In genomic region chr1:56286386-56287045, GRCm38 (mm10) we compare ENCODE assay signal across 15 mouse cellular contexts.
A peak's percentile ranks its signal among the peaks of the same experiment; 100 is the strongest.
DNase-seq lines count a peak whose midpoint lies in the region; ATAC-seq and TF ChIP-seq lines count a peak whose summit lies in the region.
"Had no signal": no experiment of that assay in that cellular context is flagged by ENCODE, and none has a peak within 500 bp of the region (broad histone marks: within the 10 kb centered on the region; RNA-seq: fewer than 3 reads in every experiment).

No protein-coding gene starts in this region.

- DNase-seq in lung, embryonic 14.5 days, result peak; percentile 28
- DNase-seq in lung, postnatal 14 days, result no peak
- DNase-seq in embryonic facial prominence, embryonic 14.5 days (ENCODE audit: low spot score), result peak; percentile 14
- no peak for DNase-seq in retina, embryonic 14.5 days (ENCODE audit: low spot score)
- no peak for DNase-seq in right cerebral cortex, adult 18-20 months
- DNase-seq: cerebellum, adult 11 months; gastrocnemius, postnatal 10 days had no signal

- WGBS in lung, embryonic 14.5 days, result 15% methylated on average over 12 of the region's 12 CpGs
- 23% methylated on average over 12 of the region's 12 CpGs for WGBS in embryonic facial prominence, embryonic 14.5 days
- 8% methylated on average over 12 of the region's 12 CpGs for WGBS in kidney, embryonic 15.5 days
- 73% methylated on average over 12 of the region's 12 CpGs for WGBS in forebrain, embryonic 12.5 days

- H3K27ac ChIP-seq in lung, embryonic 14.5 days (ENCODE audit: low read depth), result no peak overlapping the region
- H3K27ac ChIP-seq in embryonic facial prominence, embryonic 14.5 days (replicated peaks; ENCODE audit: low read depth, low read length), result no peak overlapping the region
- H3K27ac ChIP-seq in kidney, embryonic 15.5 days, result no peak overlapping the region
- H3K27ac ChIP-seq in forebrain, embryonic 12.5 days, result no peak overlapping the region
- H3K27ac ChIP-seq: layer of hippocampus, adult 2 months; left cerebral cortex, adult 2 months; liver, embryonic 15.5 days; midbrain, embryonic 15.5 days had no signal

- peak overlapping the region; percentile 15; the same call in 1 of the 2 replicates for H3K4me2 ChIP-seq in lung, embryonic 14.5 days
- H3K4me2 ChIP-seq in embryonic facial prominence, embryonic 14.5 days (ENCODE audit: low read depth, low read length), result no peak overlapping the region
- H3K4me2 ChIP-seq in kidney, embryonic 15.5 days, result peak overlapping the region; percentile 22; the same call in 1 of the 2 replicates
- no peak overlapping the region for H3K4me2 ChIP-seq in forebrain, embryonic 12.5 days
- H3K4me2 ChIP-seq: heart, embryonic 11.5 days; liver, embryonic 15.5 days; midbrain, embryonic 15.5 days had no signal

- H3K36me3 ChIP-seq in lung, embryonic 14.5 days (ENCODE audit: insufficient read depth), result no peaks in the 10 kb centered on the region
- H3K36me3 ChIP-seq in embryonic facial prominence, embryonic 14.5 days (ENCODE audit: control insufficient read depth, insufficient read depth, low read length), result no peaks in the 10 kb centered on the region
- H3K36me3 ChIP-seq in kidney, embryonic 15.5 days, result no peaks in the 10 kb centered on the region
- no peaks in the 10 kb centered on the region for H3K36me3 ChIP-seq in forebrain, embryonic 12.5 days (replicated peaks)
- H3K36me3 ChIP-seq: liver, embryonic 15.5 days; midbrain, embryonic 15.5 days had no signal

- H3K9ac ChIP-seq in lung, embryonic 14.5 days, result no peak overlapping the region
- no peak overlapping the region for H3K9ac ChIP-seq in embryonic facial prominence, embryonic 14.5 days (ENCODE audit: low read depth, low read length)
- no peak overlapping the region for H3K9ac ChIP-seq in kidney, embryonic 15.5 days
- no peak overlapping the region for H3K9ac ChIP-seq in forebrain, embryonic 12.5 days
- H3K9ac ChIP-seq: liver, embryonic 15.5 days; midbrain, embryonic 15.5 days had no signal

- no peak overlapping the region for H3K4me3 ChIP-seq in lung, embryonic 14.5 days (ENCODE audit: low read depth, low read length)
- no peak overlapping the region for H3K4me3 ChIP-seq in embryonic facial prominence, embryonic 14.5 days (ENCODE audit: low read depth, low read length)
- no peak overlapping the region for H3K4me3 ChIP-seq in kidney, embryonic 15.5 days (replicated peaks)
- H3K4me3 ChIP-seq in forebrain, embryonic 12.5 days (replicated peaks), result no peak overlapping the region
- H3K4me3 ChIP-seq: layer of hippocampus, adult 2 months; left cerebral cortex, adult 2 months; liver, embryonic 15.5 days; midbrain, embryonic 15.5 days had no signal

- TF ChIP-seq CTCF in lung, embryonic 14.5 days (IDR thresholded peaks at IDR 0.05; ENCODE audit: low read depth), result no peak

- no peaks in the 10 kb centered on the region for H3K4me1 ChIP-seq in lung, embryonic 14.5 days (ENCODE audit: insufficient read depth)
- 0 out of 2 replicates have a peak, but pooled peaks cover 2% of the 10 kb centered on the region for H3K4me1 ChIP-seq in embryonic facial prominence, embryonic 14.5 days (ENCODE audit: control insufficient read depth, insufficient read depth, low read length)
- peaks cover 12% of the 10 kb centered on the region; the same call in 1 of the 2 replicates for H3K4me1 ChIP-seq in kidney, embryonic 15.5 days
- H3K4me1 ChIP-seq in forebrain, embryonic 12.5 days, result no peaks in the 10 kb centered on the region
- H3K4me1 ChIP-seq: liver, embryonic 15.5 days; midbrain, embryonic 15.5 days had no signal

- ATAC-seq in lung, embryonic 14.5 days (ENCODE audit: insufficient read depth), result no peak
- ATAC-seq in embryonic facial prominence, embryonic 14.5 days (ENCODE audit: low read depth), result no peak
- ATAC-seq in kidney, embryonic 15.5 days (replicated peaks; ENCODE audit: low FRiP score), result peak; percentile 86
- no peak for ATAC-seq in forebrain, embryonic 12.5 days (ENCODE audit: low FRiP score)
- ATAC-seq: forebrain, embryonic 16.5 days; midbrain, embryonic 15.5 days had no signal

- no peaks in the 10 kb centered on the region for H3K27me3 ChIP-seq in lung, embryonic 14.5 days (ENCODE audit: insufficient read depth, low read length)
- no peaks in the 10 kb centered on the region for H3K27me3 ChIP-seq in embryonic facial prominence, embryonic 14.5 days (replicated peaks; ENCODE audit: control insufficient read depth, insufficient read depth, low read length)
- H3K27me3 ChIP-seq in kidney, embryonic 15.5 days, result peaks cover 4% of the 10 kb centered on the region; the same call in 1 of the 2 replicates
- no peaks in the 10 kb centered on the region for H3K27me3 ChIP-seq in forebrain, embryonic 12.5 days
- H3K27me3 ChIP-seq: liver, embryonic 15.5 days; midbrain, embryonic 15.5 days had no signal

- H3K9me3 ChIP-seq in lung, embryonic 14.5 days (ENCODE audit: low read depth, low read length), result no peaks in the 10 kb centered on the region
- no peaks in the 10 kb centered on the region for H3K9me3 ChIP-seq in embryonic facial prominence, embryonic 14.5 days (ENCODE audit: control insufficient read depth, low read length)
- no peaks in the 10 kb centered on the region for H3K9me3 ChIP-seq in kidney, embryonic 15.5 days (replicated peaks)
- H3K9me3 ChIP-seq in forebrain, embryonic 12.5 days, result no peaks in the 10 kb centered on the region
- H3K9me3 ChIP-seq: liver, embryonic 15.5 days; midbrain, embryonic 15.5 days had no signal

Comparison
In these comparisons a context has a peak if more than half of its experiments do, and no peak if none do; other contexts are left out.
1. DNase-seq: peak in lung, embryonic 14.5 days (single experiment) and embryonic facial prominence, embryonic 14.5 days (single experiment); none in lung, postnatal 14 days (single experiment), retina, embryonic 14.5 days (single experiment) and right cerebral cortex, adult 18-20 months (single experiment).
2. H3K4me2 ChIP-seq: peak in lung, embryonic 14.5 days (single experiment) and kidney, embryonic 15.5 days (single experiment); none in embryonic facial prominence, embryonic 14.5 days (single experiment) and forebrain, embryonic 12.5 days (single experiment).